Mouse (Mus musculus): ENCODE measurements around the gene Usp8.

Usp8 gene

GRCm38 (mm10) chr2:126740314-126740713, 33.2 kb downstream of the Usp8 start:
- DNase-seq (ENCODE audit: low spot score): no peak

- no peak for DNase-seq (ENCODE audit: low spot score)
Measured at GRCm38 (mm10) chr2:126743389-126743788, 36.3 kb downstream of the Usp8 start.

GRCm38 (mm10) chr2:126755664-126756063, 48.5 kb downstream of the Usp8 start:
- no peak for DNase-seq (ENCODE audit: low spot score)

DNA sequence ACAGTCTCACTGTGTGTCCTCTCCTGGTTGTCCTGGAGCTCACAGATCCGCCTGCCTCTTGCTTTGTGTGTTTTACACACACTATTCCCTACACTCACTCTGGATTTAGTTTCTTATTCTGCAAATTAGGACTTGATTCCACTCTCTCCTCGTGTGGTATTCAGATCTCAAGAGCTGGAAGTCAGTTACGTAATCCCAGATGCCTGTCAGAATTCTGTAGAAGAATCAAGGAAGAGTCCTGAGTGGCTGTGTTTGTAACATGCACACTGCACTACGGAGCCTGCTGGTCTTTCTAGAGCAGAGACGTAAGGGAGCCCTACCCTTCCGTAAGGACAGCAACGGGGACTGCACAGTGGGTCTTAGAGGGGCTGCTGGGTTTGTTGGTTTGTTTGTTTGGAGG, 52.2 kb downstream of the Usp8 start:
- no peak for DNase-seq (ENCODE audit: low spot score)

GRCm38 (mm10) chr2:126765867-126766582, 58.9 kb downstream of the Usp8 start:
- DNase-seq (ENCODE audit: low spot score): no peak

DNA sequence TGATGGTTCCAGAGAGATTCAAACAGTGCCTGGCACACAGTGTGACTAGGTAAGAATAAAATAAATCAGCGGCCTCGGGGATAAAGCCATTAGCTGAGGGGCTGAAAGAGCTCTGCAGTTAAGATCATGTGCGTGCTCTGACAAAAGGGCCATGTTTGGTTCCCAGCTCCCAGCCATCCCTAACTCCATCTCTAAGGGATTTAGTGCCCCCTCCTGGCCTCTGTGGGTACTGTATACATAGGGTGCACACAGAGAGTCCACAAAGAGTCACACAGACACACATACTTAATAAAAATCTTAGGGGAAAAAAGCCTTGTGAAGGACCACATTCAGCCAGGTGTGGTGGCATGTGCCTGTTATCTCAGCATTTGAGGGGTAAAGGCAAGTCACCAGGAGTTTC, 60.5 kb downstream of the Usp8 start:
- DNase-seq (ENCODE audit: low spot score): no peak

DNA sequence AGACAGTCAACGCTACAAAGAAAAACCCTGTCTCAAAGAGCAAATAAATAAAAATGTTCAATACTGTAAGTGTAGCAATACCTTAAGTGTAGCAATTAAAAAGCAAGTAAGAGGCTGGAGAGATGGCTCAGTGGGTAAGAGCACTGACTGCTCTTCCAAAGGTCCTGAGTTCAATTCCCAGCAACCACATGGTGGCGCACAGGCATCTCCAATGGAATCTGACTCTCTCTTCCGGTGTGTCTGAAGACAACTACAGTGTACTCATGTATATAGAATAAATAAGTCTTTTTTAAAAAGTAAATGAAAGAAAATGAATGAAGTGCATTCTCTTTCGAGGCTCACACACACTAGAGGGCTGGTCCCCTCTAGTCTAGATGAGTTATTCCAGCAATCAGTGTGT, 61.1 kb downstream of the Usp8 start:
- DNase-seq (ENCODE audit: low spot score): no peak

DNA sequence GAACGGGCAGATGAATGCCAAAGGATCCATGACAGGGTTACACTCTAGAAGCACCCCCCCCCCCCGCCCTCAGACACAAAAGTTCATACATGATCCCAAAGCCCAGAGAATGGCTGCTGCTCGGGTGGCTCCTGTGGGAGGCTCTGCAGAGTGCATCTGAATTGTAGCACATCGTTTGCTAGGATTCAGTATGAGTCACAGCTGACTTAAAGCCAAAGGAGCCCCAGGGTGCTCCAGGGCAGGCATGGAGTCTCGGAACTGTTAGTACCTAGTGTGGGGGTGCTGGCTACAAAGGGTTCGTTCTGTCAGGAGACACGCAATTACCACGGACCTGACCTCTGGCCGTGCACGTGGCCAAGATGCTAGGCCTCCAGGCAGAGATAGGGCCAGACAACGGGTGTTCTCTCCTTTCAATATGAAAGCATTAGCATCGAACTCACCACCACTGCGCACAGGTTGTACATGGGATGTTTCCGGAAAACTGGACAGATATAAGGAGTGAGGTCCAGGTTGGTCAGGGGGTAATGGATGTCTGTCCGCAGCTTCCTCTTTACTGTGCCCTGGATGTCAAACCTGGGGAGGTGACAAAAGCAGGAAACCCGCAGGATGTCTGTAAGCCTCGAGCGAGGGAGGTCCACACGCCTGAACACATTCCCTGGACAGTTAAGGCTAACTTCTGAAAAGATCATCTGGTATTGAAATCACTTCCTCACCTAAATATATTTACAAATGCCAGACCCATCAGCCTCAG, 62.5 kb downstream of the Usp8 start:
- no peak for DNase-seq (ENCODE audit: low spot score)

DNA sequence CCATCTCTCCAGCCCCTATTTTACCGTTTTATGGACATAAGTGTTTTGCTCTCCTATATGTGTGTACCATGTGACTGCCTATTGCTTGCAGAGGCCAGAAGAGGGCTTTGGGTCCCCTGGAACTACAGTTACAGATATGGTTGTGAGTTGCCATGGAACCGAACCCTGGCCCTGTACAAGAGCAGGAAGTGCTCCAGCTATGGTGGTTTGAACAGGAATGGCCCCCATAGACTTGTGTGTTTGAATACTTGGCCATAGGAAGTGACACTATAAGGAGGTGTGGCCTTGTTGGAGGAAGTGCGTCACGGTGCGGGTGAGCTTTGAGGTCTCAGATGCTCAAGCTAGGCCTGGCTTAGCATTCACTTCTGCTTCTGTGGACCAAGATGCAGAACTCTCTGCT, 65.1 kb downstream of the Usp8 start:
- DNase-seq (ENCODE audit: low spot score): no peak

DNA sequence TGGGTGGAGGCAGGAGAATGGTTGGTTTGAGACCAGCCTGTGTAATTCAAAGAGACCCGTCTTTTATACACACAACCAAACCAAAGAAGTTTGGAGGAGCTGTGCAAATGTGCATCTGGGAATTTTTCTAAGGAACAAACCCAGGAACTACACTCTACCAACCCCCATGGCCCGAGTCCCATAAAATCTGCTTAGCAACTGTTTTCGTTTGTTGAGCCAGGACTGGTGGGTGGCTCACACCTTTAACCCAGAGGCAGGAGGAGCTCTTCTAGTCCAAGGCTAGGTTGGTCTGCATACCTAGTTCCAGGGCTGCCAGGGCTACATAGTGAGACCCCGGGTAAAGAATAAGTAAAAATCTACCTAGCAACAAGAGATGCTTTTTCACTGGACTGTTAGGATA, 68.8 kb downstream of the Usp8 start:
- DNase-seq (ENCODE audit: low spot score): no peak

- DNase-seq (ENCODE audit: low spot score): no peak
Measured at GRCm38 (mm10) chr2:126776416-126776815, 69.3 kb downstream of the Usp8 start.

DNA sequence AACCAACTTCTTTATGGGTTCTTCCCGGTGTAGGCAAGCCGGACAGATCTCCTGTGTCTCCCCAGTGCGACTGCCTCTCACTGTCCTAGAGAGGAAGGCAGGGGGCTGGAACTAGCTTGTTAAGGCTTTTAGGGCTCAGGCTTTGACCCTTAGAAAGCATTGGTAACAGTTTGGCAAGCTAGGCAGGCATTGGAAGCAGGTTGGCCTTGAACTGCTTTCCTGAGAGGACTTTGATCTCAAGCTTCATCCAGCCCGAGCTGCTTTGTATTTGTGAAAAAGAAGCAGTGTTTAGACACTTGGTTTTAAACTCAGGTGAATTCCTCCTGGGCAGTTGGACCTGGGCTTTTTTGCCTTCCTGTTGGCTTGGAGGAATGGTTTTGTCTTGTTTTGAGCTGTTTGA, 71.7 kb downstream of the Usp8 start:
- no peak for DNase-seq (ENCODE audit: low spot score)

GRCm38 (mm10) chr2:126780286-126780685, 73.2 kb downstream of the Usp8 start:
- DNase-seq (ENCODE audit: low spot score): no peak

GRCm38 (mm10) chr2:126781478-126781877, 74.3 kb downstream of the Usp8 start:
- no peak for DNase-seq (ENCODE audit: low spot score)

DNA sequence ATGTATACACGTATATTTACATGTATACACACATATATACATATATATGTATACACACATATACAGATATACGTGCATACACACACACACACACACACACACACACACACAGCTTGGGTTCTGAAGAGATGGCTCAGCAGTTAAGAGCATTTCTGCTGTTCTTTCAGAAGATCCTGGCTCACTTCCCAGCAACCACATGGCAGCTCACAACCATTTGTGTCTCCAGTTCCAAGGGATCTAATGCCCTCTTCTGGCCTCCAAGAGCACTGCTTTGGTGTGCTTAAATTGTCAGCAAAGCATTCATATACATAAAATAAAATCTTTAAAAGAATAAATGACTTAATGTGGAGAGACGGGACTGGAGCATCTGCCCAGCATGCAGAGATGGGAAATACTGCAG, 75.3 kb downstream of the Usp8 start:
- peak; percentile 54 for DNase-seq (ENCODE audit: low spot score)

DNA sequence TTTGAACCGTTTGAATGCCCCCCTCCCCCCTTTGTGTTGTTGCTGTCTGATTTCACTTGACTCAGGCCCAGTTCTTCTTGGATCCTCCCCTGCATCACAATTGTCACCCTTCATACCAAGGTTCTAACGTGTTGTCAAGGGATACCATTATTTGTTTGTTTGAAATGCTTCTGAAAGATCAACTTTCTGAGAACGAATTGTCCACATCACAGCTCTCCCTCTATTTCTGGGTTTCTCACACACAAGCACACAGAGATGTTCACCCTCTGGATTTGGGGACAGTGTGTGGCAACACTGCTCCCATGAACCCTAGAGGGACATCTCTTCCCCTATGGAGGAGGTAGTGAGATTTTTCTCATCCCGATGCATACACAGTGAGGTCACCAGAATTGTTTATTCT, 76.2 kb downstream of the Usp8 start, which contains the start of gene Usp50:
Usp50 (minus strand) TSS at position 101 of the 400 bp plus-strand sequence.
- DNase-seq (ENCODE audit: low spot score): no peak

DNA sequence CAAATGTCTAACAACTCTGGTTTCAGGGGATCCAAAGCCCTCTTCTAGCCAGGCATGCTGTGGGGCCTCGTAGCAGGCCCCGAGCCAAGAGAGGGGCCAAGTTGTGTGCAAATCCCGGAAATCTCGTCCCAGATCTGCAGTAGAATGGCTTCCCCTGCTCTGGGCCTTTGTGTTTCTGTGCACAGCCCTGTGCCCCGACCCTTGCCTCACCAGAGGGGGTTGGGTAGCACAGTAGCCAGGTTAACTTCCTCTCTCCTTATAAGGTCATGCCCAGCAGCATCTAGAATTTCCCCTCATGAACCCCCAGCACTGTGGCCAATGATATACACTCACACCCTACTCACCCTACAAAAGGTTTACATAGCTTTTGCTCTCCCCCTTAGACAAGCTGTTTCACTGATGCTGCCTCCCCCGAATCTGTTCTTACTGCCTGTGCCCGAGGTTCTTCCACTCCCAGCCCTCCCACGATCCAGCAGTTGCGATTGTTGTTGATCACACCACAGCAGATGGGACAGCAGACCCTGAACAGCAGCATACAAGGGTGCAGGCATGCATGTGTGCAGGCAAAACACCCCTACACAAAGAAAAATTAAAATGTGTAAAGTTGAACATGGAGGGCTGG, 80.7 kb downstream of the Usp8 start:
- DNase-seq (ENCODE audit: low spot score): no peak

GRCm38 (mm10) chr2:126792611-126793010, 85.5 kb downstream of the Usp8 start:
- DNase-seq (ENCODE audit: low spot score): no peak

GRCm38 (mm10) chr2:126795708-126796107, 88.6 kb downstream of the Usp8 start:
- no peak for DNase-seq (ENCODE audit: low spot score)

DNA sequence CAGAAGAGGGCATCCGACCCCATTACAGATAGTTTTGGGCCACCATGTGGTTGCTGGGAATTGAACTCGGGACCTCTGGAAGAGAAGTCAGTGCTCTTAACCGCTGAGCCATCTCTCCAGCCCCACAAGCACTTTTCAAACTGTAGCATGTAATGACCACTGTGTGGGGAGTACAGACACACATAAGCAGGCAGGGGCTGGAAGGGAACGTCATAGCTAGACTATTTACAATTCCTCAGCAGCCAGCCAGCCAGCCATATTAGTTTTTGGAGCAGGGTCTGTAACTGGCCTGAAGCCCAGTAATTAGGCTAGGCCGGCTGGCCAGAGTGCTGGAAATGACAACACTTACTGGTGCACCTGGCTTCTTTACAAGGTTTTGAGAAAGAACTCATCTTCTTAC, 91.3 kb downstream of the Usp8 start:
- no peak for DNase-seq (ENCODE audit: low spot score)

DNA sequence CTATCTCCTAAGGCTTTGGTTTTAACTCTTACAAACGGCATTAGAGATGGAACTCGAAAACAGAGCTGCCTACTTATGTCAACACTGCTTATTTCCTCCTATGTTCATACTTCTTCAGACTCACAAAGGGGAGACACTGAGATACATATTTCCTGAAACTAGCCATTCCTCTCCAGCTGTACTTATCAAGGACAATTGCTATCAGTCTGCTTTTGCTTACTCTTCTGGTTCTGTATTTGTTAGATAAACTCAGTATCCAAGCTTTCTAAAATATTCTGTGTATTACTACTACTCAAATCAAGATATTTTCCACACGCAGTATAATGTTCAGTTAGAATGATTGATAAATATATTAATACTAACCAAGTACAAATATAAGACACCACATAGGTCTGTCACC, 94.9 kb downstream of the Usp8 start:
- no peak for DNase-seq (ENCODE audit: low spot score)
